Mouse (Mus musculus) MEL (cell line): ENCODE measurements at regions not wholly inside any gene's neighbourhood (a gene's known extent, or its start where the extent isn't known, plus 50 kb on each side); places are given as distances from the start of the nearest gene placed in this dataset.

Source experiments
- CHD2 ChIP-seq: IDR thresholded peaks from 2 replicates; pipeline ENCODE4 v1.6.1; 2011; ENCODE audit warnings: low read length, improper control_type of control experiment
- CTCF ChIP-seq, 3 experiments: IDR thresholded peaks in 2 of 3; conservative IDR thresholded peaks in 1 of 3; 2 replicates each; pipeline ENCODE4 v1.5.1; 2011 to 2012; ENCODE audit warnings: low read length in 3 of 3, low read depth in 2 of 3, mild to moderate bottlenecking in 2 of 3, improper control_type of control experiment in 1 of 3, inconsistent platforms in 1 of 3, mixed read lengths in 1 of 3, moderate library complexity in 1 of 3; ENCODE audit not compliant: control insufficient read depth in 1 of 3, insufficient read depth in 1 of 3, poor library complexity in 1 of 3, severe bottlenecking in 1 of 3
- EP300 ChIP-seq, 2 experiments: IDR thresholded peaks; 2 replicates each; pipeline ENCODE4 v1.6.1; 2011; ENCODE audit warnings: improper control_type of control experiment in 2 of 2, low read length in 2 of 2, low read depth in 1 of 2, mild to moderate bottlenecking in 1 of 2
- GATA1 ChIP-seq: IDR thresholded peaks from 2 replicates; pipeline ENCODE4 v1.6.1; 2011; ENCODE audit warnings: low read depth, low read length, improper control_type of control experiment
- MAFK ChIP-seq: IDR thresholded peaks from 2 replicates; pipeline ENCODE4 v1.6.1; 2011; ENCODE audit warnings: low read depth, mild to moderate bottlenecking, low read length, improper control_type of control experiment, borderline replicate concordance
- NELFE ChIP-seq: IDR thresholded peaks from 2 replicates; pipeline ENCODE4 v1.6.1; 2011; ENCODE audit warnings: low read depth, low read length, improper control_type of control experiment
- POLR2A ChIP-seq, 2 experiments: IDR thresholded peaks; 2 replicates each; pipeline ENCODE4 v1.6.1; 2011 to 2012; ENCODE audit warnings: low read length in 2 of 2, mild to moderate bottlenecking in 2 of 2, control low read depth in 1 of 2, improper control_type of control experiment in 1 of 2, low read depth in 1 of 2, moderate library complexity in 1 of 2; ENCODE audit not compliant: control insufficient read depth in 1 of 2, insufficient read depth in 1 of 2, poor library complexity in 1 of 2

GRCm38 (mm10) chr19:32905901-32906431, 148.7 kb downstream of the Pten start:
- no peak for TF ChIP-seq CTCF (IDR thresholded peaks at IDR 0.05 in 2 of 3, conservative IDR thresholded peaks at IDR 0.05 in 1 of 3; ENCODE audit: control insufficient read depth in 1 of 3, insufficient read depth in 1 of 3, low read depth in 2 of 3, low read length in 3 of 3, poor library complexity in 1 of 3, severe bottlenecking in 1 of 3)
- TF ChIP-seq NELFE = peak; percentile 54; the same call in 1 of the 2 replicates
- peak; percentile 67; the same call in 1 of the 2 replicates for TF ChIP-seq GATA1
- TF ChIP-seq POLR2A (IDR thresholded peaks at IDR 0.05; ENCODE audit: control insufficient read depth in 1 of 2, insufficient read depth in 1 of 2, low read depth in 1 of 2, low read length in 2 of 2, poor library complexity in 1 of 2) = peak in 1 of 2 experiments; percentile 53; a peak in 2 of 4 replicates
- 0 out of 2 replicates have a peak, but pooled peaks have one; percentile 7 for TF ChIP-seq MAFK
- no peak for TF ChIP-seq CHD2
- peak; percentile 53 to 64; a peak in 3 of 4 replicates for TF ChIP-seq EP300 (IDR thresholded peaks at IDR 0.05; ENCODE audit: low read depth in 1 of 2, low read length in 2 of 2)
